11 mouse cellular contexts compared by ENCODE assay signal in genomic region chr16:24399524-24399923, GRCm38 (mm10). TPM values are rescaled to one million over a fixed set of nuclear protein-coding genes. Genes with fewer than 3 reads are reported as not detected.
DNase-seq lines count a peak whose midpoint lies in the region; ATAC-seq and TF ChIP-seq lines count a peak whose summit lies in the region.
"Had no signal": no experiment of that assay in that cellular context is flagged by ENCODE, and none has a peak within 500 bp of the region (broad histone marks: within the 10 kb centered on the region; RNA-seq: fewer than 3 reads in every experiment).

No protein-coding gene starts in this region.

- H3K4me1 ChIP-seq in heart, adult 2 months (ENCODE audit: control insufficient read depth, insufficient read depth, low read length), result peaks cover 15% of the 10 kb centered on the region
- no peaks in the 10 kb centered on the region; the same call in 1 of the 2 replicates for H3K4me1 ChIP-seq in hindbrain, postnatal 0 days (ENCODE audit: insufficient read depth, low read length)

- ATAC-seq in hindbrain, postnatal 0 days, result no peak
- no peak for ATAC-seq in granulocyte monocyte progenitor cell, adult 5-6 weeks (replicated peaks; ENCODE audit: poor library complexity, severe bottlenecking)

- H3K27me3 ChIP-seq in heart, adult 2 months (ENCODE audit: control insufficient read depth, insufficient read depth, low read length), result no peaks in the 10 kb centered on the region
- H3K27me3 ChIP-seq in hindbrain, postnatal 0 days (ENCODE audit: insufficient read depth, low read length), result no peaks in the 10 kb centered on the region
- H3K27me3 ChIP-seq: limb, embryonic 13.5 days had no signal

- H3K9me3 ChIP-seq in hindbrain, postnatal 0 days (ENCODE audit: low read length), result no peaks in the 10 kb centered on the region; the same call in 1 of the 2 replicates
- H3K9me3 ChIP-seq: limb, embryonic 13.5 days had no signal

- H3K79me2 ChIP-seq in heart, adult 2 months (replicated peaks; ENCODE audit: control insufficient read depth, insufficient read depth, low read length), result peaks cover 3% of the 10 kb centered on the region

- TF ChIP-seq POLR2A in heart, adult 2 months (IDR thresholded peaks at IDR 0.05; ENCODE audit: insufficient read depth, low read depth, low read length), result no peak

- peak; percentile 46 for TF ChIP-seq CTCF in heart, adult 2 months (IDR thresholded peaks at IDR 0.05)
- no peak for TF ChIP-seq CTCF in hindbrain, postnatal 0 days (IDR thresholded peaks at IDR 0.05; ENCODE audit: low read depth)

- H3K4me3 ChIP-seq in heart, adult 2 months, result no peak overlapping the region
- H3K4me3 ChIP-seq in hindbrain, postnatal 0 days (ENCODE audit: low read length), result no peak overlapping the region
- H3K4me3 ChIP-seq: limb, embryonic 13.5 days had no signal

- H3K27ac ChIP-seq in heart, adult 2 months, result no peak overlapping the region
- H3K27ac ChIP-seq in hindbrain, postnatal 0 days, result no peak overlapping the region
- H3K27ac ChIP-seq: limb, embryonic 13.5 days had no signal

- 42% methylated on average over 5 of the region's 5 CpGs for WGBS in heart, adult 2 months
- 66% methylated on average over 5 of the region's 5 CpGs for WGBS in hindbrain, postnatal 0 days

- intact Hi-C loops in heart, adult 2 months (cut with DNase I), result loop anchor here (2.0 to 5.0 kb wide), 2 partner anchors 13 to 33 kb away; no protein-coding TSS in a partner anchor
- intact Hi-C loops in heart, postnatal 36 days (cut with DNase I), result loop anchor here (10.0 kb wide), 1 partner anchor 85 kb away; no protein-coding TSS in a partner anchor

- H3K9ac ChIP-seq in heart, adult 2 months (ENCODE audit: low read depth, low read length), result no peak overlapping the region
- H3K9ac ChIP-seq in hindbrain, postnatal 0 days (replicated peaks; ENCODE audit: low read length), result no peak overlapping the region
- H3K9ac ChIP-seq: limb, embryonic 13.5 days had no signal

- peaks cover 5% of the 10 kb centered on the region for H3K36me3 ChIP-seq in heart, adult 2 months (ENCODE audit: control insufficient read depth, insufficient read depth, low read length)
- no peaks in the 10 kb centered on the region for H3K36me3 ChIP-seq in hindbrain, postnatal 0 days (ENCODE audit: insufficient read depth, low read length)

- DNase-seq in heart, adult 2 months, result no peak
- DNase-seq in heart, postnatal 36 days, result no peak
- peak; percentile 62 for DNase-seq in R1 (ENCODE audit: low read depth, low spot score)
- DNase-seq in kidney, postnatal 36 days, result peak; percentile 60 to 65
- DNase-seq in lung, postnatal 14 days, result peak; percentile 47
- no peak for DNase-seq in hindbrain, postnatal 0 days (ENCODE audit: low spot score)
- DNase-seq in cerebellum, postnatal 10 days, result no peak
- DNase-seq: adrenal gland, postnatal 25 days; gastrocnemius, postnatal 36 days had no signal

- no peak overlapping the region for H3K4me2 ChIP-seq in hindbrain, postnatal 0 days (ENCODE audit: low read depth, low read length)
- H3K4me2 ChIP-seq: limb, embryonic 13.5 days had no signal

- no peak for TF ChIP-seq EP300 in heart, adult 2 months (IDR thresholded peaks at IDR 0.05; ENCODE audit: insufficient read depth, low read depth, low read length)

RNA-seq across cellular contexts. Expression of gene Lpp, which starts 6.2 kb away (rescaled TPM):
- total RNA-seq in heart, adult 2 months (2021), result 10 to 100 TPM; 23.6 to 25.1 TPM
- 7.7 and 14.3 TPM in 2 replicates for polyA plus RNA-seq in heart, adult 2 months (2012; rRNA removed)
- 10 to 100 TPM; 29.5 to 32.5 TPM for total RNA-seq in heart, postnatal 36 days (2021)
- 11.4 and 13.1 TPM in 2 replicates for total RNA-seq in hindbrain, postnatal 0 days (2014; rRNA removed)
- 8.4 and 8.8 TPM in 2 replicates for polyA plus RNA-seq in hindbrain, postnatal 0 days (2015; fragmentation: Nextera tagmentation; extraction: Ambion mirVana)
- 3.5 and 4.9 TPM in 2 replicates for total RNA-seq in granulocyte monocyte progenitor cell, adult 5-6 weeks (2014; fragmentation: Nextera tagmentation)
- total RNA-seq in granulocyte monocyte progenitor cell, adult 5-6 weeks (2017), result 1.9 and 3.2 TPM in 2 replicates

Comparison
In these comparisons a context has a peak if more than half of its experiments do, and no peak if none do; other contexts are left out.
1. DNase-seq: peak in R1 (single experiment), kidney, postnatal 36 days (2 of 2) and lung, postnatal 14 days (single experiment); none in heart, adult 2 months (0 of 2), heart, postnatal 36 days (0 of 2), hindbrain, postnatal 0 days (single experiment) and cerebellum, postnatal 10 days (0 of 2).